Mouse (Mus musculus) urinary bladder, postnatal 25 days (tissue): ENCODE measurements around the gene Slc22a6.

Source experiments
- DNase-seq: peaks from one replicate; pipeline ENCODE4 v3.0.0; 2022; ENCODE audit warnings: low spot score

The Slc22a6 gene

DNA sequence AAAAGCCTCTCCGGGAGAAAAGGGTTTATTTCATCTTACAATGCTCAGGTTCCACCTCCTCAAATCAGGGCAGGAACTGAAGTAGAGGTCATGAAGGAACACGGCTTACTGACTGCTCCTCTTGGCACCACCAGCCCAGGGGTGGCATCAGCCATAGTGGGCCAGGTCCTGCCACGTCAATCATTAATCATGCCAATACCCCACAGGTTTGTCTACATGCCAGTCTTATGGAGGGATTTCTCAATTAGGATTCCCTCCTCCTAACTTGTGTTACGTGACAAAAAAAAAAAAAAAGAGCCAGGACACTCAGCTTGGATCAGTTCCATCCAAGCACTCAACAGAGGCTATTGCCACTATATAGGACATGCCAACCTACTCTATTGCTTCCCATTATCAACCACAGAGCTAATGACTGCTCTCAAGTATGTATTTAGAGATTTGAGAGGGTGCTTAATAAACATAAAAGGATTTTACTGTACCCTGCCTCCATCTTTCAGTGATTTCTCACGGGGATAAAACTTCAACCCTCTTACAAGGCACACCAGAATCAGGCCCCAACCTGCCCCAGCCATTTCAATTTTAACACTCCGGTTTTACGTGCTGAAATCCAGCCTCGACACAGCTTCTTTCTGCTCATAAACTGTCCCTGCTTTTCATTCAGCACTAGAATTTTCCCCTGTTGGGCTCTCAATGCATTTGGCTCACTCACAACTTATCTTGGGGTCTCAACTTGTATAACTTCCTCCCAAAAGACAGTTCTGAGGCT lies 6.3 kb upstream of the Slc22a6 start:
- DNase-seq, result no peak

DNA sequence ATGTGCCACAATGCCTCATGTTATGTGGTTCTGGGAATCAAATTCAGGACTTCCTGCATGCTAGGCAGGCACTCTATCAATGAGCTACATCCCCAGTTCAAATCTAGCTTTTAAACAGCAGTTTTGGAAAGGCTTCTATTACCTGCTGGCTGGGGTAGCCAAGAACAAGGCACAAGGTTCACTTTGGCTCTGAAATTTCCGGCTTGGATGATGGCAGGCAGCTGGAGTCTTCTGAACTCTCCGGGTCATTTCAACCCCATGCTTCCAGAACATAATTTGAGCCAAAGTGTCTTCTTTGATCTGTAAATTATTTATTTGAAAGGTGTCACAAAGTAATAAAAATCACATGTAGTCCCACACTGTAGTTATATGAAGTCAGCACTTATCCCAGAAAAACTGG lies 4.7 kb upstream of the Slc22a6 start:
- DNase-seq, result no peak

DNA sequence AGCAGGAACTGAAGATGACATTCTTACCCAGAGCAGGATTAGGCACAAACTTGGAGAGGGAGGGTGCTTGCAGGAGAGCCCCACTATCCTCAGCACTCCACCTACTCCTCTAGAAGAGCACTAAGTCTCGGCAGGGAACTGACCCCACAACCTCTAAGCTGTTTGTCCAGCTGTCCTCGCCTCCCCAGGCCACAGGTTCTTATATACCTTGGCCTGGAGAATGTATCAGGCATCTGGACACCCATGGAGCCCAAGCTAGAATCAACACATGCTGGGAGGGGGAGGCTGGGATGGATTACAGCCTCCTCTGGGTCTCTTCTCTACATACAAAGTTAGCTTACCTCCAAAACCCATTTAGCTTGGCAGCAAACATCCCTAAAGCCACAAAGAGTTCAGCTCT lies 3.5 kb upstream of the Slc22a6 start:
- DNase-seq, result no peak

DNA sequence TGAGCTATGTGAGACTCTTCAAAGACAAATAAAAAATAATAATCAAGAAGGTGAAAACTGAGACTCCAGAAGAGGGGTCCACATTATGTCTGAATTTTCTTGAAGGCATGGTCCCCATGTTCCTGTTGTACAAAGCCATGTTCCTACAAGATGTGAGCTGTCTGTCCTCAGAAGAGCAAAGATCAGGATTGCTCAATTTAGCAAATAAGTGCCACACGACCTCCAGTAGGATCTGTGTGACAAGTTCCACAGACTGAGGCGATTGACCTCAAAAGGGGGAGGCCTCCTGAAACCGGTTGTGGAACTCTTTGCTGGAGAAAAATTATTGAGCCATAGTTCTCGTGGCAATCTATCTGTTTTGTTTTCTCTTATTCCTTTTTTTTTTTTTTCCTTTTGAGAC lies 1.5 kb upstream of the Slc22a6 start:
- DNase-seq, result no peak

- no peak for DNase-seq
These were observed 3.3 kb downstream of the Slc22a6 start for GRCm38 (mm10) chr19:8621098-8621497.

DNA sequence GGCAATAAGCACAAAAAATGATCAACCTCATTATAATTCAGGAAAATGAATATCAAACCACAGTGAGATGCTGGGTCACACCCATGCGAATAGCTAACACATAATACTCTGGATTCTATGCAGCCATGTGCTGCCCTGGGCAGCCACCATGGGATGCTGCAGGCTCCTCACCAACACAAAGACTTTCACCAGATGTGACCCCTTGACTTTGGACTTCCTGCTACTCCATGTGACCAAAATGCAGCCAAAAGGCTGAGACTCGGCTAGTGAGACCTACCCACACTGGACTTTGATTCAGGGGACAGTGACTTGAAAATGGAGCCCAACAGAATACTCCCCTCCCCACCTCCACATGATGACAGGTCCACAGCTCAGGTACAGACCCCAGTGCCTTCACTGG lies 12.4 kb downstream of the Slc22a6 start:
- no peak for DNase-seq

DNA sequence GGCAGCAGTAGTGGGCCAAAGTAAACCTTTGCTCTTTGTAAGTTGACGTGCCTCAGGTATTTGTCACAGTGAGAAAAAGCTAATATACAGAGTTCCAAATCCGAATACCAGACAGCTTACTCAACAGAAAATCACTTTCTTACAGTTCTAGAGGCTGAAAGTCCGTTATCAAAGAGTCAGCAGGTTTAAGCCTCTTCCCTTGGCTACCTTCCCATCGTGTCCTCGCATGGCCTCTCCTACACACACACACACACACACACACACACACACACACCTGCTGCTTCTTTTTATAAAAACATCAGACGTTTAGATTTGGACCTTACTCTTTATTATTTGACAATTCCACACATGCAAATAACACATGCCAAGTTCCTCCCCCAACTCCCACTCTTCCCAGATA lies 13.0 kb downstream of the Slc22a6 start:
- DNase-seq, result no peak

DNA sequence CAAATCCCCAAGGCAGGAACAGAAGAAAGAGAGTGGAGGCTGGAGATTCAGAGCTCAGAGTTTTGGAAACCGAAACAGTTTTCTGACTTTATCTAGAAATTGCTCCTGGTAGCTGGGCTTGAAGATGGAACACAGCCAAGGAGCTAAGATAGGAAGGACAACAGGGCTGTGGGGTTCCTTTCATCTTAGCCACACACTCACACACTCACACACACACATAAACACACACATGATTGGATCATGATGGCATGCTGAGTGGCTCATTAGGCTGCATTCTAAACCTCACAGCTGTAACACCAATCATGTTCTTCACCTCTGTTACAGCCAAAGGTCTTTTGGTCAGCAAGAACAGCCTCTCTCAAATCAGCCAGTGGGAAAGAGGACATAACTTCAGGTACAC lies 14.2 kb downstream of the Slc22a6 start:
- DNase-seq, result no peak

- no peak for DNase-seq
These were observed 24.2 kb downstream of the Slc22a6 start for GRCm38 (mm10) chr19:8642086-8642485.

GRCm38 (mm10) chr19:8646393-8646792 lies 28.6 kb downstream of the Slc22a6 start:
- no peak for DNase-seq

- no peak for DNase-seq
These were observed 38.0 kb downstream of the Slc22a6 start for GRCm38 (mm10) chr19:8655833-8656232.

GRCm38 (mm10) chr19:8656341-8656740 lies 38.5 kb downstream of the Slc22a6 start:
- DNase-seq, result no peak

DNA sequence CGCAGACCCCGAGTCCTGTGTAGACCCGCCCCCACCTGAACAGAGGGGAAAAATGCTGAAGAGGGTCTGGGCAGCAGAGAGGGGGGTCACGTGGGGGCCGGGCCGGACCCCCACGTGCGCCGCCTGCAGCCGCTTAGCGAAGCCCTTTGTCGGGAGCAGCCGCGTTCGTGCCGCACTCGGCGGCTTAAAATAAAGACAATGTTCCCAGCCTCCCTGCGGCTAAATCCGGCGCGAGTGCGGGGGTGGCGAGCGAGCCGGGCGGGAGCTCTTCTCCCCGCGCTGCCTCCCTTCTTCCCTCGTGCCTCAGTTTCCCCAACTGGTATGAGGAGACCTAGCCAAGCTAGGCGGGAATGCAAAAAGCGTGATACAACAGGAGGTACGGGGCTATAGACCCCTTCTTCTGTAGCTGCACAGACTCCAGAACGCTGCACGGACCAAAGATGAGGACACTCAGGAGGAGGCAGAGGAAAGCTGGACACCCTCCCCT lies 44.0 kb downstream of the Slc22a6 start:
- no peak for DNase-seq

- peak; percentile 20 for DNase-seq
These were observed 44.5 kb downstream of the Slc22a6 start for GRCm38 (mm10) chr19:8662337-8662736.

DNA sequence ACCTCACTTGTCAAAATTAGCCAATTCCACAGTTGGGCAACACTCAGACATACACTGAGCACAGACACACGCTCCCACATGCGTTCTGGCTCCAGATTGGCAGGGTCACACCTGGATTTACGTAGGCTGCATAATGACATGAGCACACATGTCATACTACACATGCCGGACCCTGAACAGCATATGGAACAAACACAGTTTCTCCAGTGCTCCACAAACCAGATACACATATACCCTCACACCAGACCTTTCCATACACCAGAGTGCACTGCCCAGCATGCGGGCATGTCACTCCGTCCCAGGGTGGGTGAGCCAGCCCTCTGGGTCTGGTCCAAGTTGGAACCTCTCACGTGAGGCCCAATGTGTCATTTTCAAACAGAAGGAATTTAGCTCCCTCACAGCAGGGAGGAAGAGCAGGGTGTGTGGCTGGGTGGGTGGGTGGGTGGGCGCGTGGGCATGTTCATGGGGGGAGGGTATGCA lies 45.6 kb downstream of the Slc22a6 start, which contains the start of gene Chrm1:
TSS of gene Chrm1 (plus strand) at position 430 of the 480 bp plus-strand sequence.
- no peak for DNase-seq

- DNase-seq, result no peak
These were observed 46.1 kb downstream of the Slc22a6 start for GRCm38 (mm10) chr19:8663911-8664421.

- DNase-seq, result no peak
These were observed 47.0 kb downstream of the Slc22a6 start for GRCm38 (mm10) chr19:8664859-8665258.

DNA sequence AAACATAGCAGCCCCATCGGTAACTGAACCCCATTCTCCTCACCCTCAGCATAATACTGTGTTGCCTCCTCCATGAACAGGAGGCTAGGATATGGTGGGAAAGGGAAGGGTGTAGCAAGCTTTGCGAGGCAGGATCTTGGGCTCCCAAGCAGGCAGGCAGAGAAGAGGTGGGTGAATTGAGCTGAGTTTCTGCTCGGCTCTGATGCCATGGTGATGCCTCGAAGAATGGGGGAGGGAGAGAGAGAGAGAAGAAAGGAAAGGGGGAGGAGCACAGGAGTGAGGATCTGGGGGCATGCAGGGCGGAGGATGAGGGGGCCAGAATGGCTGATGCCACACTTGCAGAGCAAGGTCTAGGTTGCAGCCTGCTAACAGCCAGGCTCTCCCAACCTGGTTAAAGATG lies 47.9 kb downstream of the Slc22a6 start:
- DNase-seq, result no peak

- DNase-seq, result no peak
These were observed 55.0 kb downstream of the Slc22a6 start for GRCm38 (mm10) chr19:8672859-8673258.

- no peak for DNase-seq
These were observed 55.7 kb downstream of the Slc22a6 start for GRCm38 (mm10) chr19:8673336-8674063.
